Mouse (Mus musculus): Measurements from ENCODE around the gene Cd79a.

The Cd79a gene

DNA sequence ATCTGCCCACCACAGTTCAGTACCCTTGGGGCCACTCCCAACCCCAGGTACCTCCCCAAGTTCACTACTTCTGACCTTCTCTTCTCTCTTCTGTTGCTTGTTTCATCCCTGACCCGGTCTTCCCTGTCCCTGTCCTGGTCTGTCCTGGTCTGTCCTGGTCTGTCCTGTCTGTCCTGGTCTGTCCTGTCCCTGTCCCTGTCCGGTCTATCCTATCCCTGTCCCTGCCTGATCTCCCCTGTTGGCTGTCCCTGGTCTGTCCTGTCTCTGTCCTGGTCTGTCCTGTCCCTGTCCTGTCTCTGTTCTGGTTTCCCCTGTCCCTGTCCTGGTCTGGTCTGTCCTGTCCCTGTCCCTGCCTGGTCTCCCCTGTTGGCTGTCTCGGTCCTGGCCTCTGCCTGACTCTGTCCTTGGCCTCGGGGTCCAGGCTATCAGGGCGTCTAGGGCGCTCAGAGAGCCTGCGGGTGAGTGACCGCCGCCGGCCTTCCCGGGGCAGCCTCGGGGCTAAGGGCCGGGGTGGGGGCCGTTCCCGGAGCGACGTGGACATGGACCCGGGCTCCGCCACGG lies 21.7 kb downstream of the Cd79a start:
- DNase-seq (ENCODE audit: low read depth, low spot score): no peak

DNA sequence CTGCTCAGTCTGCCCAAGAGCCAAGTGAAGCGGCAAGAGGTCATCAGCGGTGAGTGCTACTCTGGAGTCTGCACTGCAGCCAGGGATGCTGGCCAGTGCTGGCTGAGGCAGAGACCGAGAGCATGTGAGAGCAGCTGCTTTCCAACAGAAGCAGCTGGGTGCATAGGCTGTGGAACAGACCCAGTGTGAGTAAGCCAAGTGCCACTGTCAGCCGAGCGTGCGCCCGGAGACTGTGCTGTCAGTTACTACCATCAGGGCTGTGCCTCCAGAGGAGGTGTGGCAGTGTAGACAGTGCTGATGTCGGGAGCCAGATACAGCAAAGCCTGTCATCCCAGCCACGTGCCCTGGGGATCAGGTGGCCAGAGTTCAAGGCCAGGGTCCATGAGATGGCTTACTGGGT lies 22.5 kb downstream of the Cd79a start:
- no peak for DNase-seq (ENCODE audit: low read depth, low spot score)

DNA sequence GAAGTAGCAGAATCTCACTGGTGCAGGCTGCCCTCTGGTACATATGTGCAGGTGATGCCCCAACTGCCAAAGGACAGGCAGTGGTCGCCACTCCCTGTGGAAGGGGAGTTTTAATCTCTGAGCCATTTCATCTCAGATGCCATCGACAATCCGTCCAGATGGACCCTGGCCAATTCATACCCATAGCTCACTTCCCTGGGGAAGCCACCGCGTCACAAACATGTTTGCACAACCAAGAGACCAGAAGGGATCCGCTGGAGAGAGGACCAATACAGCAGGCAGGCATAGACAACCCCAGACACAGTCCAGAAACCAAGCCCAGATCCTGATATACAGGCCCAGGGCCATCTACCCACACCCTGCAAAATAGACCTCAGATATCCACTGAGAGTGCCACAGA lies 33.3 kb downstream of the Cd79a start:
- no peak for DNase-seq (ENCODE audit: low read depth, low spot score)

DNA sequence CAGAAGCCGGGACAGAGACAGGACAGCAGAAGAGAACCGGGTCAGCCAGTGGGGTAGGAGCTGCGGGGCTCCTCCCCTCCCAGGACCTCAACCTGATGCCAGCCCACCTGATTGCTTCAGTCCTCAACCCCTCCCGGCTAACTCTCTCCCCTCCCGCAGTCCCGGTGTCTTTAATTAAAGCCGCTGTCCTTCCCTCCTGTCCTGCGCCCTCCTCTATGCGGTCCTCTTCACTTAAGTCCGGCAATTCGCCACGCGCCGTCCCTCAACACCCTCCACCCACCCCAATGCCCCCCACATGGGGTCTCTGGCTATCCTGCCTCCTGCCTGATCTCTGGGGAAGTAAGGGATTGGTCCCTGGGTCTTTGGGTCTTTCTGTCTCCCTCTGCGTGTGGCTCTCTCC lies 34.5 kb downstream of the Cd79a start:
- no peak for DNase-seq (ENCODE audit: low read depth, low spot score)

DNA sequence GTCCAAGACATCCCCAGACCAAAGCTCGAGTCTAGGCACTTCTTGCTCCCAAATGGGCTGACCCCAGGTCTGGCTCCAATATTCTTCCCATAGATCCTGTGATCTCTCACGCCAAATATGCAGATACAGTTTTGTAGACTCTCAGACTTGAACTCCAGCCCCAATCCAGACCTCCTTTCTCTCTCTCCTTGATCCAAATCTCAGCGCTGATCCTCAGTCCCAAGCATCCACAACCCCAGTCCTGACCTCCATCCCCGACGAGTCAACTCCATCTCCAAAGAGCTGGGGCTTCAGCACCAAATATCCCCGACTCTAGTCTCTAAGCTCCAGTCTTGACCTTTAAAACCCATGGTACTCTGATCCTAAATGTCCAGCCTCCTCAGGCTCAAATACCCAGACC lies 46.5 kb downstream of the Cd79a start:
- no peak for DNase-seq (ENCODE audit: low read depth, low spot score)

DNA sequence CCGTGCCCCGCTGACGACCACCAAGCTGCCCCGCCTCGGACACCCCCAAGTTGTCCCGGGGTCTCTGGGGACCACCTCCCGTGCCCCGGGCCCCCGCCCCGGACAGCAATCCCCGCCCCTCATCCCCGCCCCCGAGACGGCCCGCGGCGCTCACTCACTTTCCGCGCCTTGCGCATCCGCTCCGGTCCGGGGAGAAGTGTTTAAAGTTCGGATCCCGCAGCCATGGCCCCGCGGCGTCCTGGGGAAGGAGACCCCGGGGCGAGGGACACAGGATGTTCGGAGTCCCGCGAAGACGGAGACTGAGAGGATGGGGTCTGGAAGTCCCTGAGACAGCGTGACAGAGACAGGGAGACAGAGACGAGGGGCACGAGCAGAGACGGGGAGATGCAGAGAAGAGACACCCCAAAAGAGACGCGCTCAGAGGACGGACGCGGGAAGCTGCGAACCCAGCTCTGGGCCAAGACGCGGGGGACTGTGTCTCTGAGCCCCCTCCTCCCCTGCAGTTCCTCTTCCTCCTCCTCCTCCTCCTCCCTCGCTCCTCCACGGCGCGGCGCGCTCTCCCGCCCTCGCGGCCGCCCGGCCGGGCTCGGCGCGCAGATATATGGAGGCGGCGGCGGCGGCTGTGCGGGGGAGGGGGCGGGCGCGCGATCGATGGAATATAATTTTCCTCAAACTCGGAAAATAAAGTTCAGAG lies 47.2 kb downstream of the Cd79a start, which contains the start of gene Gm4881:
TSS of gene Gm4881 (minus strand) at position 238 of the 694 bp plus-strand sequence.
- no peak for DNase-seq (ENCODE audit: low read depth, low spot score)

DNA sequence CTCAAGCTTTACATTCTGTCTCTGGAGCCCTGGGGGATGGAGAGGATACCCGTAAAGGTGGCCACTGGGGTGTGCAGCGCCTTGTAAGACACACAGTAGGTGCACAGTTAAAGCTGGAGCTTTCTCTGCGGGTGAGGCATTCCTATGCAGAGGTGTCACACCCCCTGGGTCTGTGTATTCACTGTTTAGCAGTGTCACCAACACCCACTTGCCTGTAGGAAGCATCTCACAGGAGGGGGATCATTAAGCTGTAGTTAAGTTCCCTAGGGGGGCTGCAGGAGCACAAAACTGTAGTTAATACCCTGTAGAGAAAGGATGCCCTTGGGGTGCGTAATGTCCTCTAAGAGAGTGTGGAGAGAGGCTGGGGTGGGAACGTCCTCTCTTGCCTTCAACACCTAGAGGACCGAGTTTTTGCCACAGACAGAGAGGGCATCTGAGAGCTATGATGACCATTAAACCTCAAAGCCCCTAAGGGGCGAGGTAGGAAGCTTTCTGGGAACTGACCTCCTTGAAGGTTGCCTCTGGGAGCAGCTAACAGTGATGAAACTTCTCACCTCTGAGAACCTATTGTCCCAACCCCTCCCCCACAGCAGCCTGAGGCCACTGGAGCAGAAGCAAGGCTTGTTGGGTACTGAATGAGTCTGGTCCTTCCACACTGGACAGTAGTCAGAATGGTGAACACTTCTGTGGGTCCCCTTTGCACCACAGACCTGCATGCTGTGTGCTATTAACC lies 50.3 kb downstream of the Cd79a start:
- no peak for DNase-seq (ENCODE audit: low read depth, low spot score)

DNA sequence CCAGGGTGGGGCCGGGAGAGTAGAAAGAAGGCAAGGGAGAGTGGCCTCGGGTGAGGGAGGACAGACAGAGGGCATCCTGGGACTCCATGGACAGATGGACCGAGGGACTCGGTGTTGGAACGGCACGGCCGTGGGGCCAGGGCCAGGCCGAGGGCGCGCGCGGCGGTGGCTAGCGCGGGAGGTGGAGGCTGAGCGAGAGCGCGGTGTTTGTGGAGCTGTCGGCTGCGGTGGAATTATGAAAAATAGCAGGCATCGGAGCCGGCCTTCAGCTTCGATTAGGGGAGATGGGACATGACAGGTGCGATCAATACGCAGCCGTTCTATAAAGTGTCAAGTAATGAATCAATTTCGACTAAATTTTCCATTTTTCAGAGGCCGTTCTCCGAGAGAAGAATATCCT lies 51.6 kb downstream of the Cd79a start:
- no peak for DNase-seq (ENCODE audit: low read depth, low spot score)

DNA sequence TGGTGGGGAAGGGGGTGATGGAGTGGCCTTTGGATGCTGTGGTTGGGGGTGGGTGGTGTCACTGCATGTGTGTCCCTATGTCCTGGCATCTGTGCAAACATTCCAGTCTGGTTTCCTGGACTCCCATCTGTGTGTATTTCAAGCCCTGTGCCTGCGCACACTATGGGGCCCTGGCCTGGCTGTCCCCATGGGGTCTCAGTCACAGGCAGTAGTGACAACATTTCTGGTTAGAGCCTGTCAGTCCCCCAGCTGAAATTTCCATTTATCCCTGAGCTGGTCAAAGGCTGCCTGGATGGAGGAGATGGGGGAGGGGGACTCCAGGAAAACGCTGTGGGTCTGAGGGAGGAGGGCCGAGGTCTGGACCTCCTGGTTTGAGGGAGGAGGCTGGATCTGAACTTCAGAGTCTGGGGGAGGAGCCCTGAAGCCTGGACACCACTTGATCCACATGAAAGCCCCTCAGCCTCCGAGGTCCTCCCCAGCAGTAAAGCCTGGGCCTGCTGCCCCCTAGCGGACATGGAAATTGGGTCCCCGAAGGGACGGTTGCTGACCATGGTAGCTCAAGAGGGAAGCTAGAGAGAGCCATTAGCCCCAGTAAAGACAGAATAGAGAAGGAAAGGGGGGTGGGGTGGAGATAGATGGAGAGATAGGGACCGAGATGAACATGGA lies 52.9 kb downstream of the Cd79a start:
- DNase-seq (ENCODE audit: low read depth, low spot score): peak; percentile 77
